Mouse (Mus musculus) liver, postnatal 0 days (tissue): ENCODE measurements around the gene Hmg20b. TPM values are rescaled to one million over a fixed set of nuclear protein-coding genes. Genes with fewer than 3 reads are reported as not detected.

Experiments
- ATAC-seq: fragments of 200-750 bp; cut with Nextera tagmentation; 2 replicates; pipeline ENCODE4 v1.8.0; 2017; ENCODE audit warnings: mild to moderate bottlenecking, moderate library complexity
- DNase-seq: peaks from one replicate; pipeline ENCODE4 v3.0.0-alpha.2; 2016
- H3K27ac ChIP-seq: fragments of 300-500 bp; sonication (generic); 2 replicates; pipeline ENCODE4 v1.5.1; 2014; ENCODE audit warnings: antibody characterized with exemption, moderate library complexity, mild to moderate bottlenecking, low read depth
- H3K27me3 ChIP-seq: fragments of 300-500 bp; sonication (generic); 2 replicates; pipeline ENCODE4 v1.6.1; 2014; ENCODE audit warnings: low read length, control low read depth, mixed read lengths; ENCODE audit not compliant: insufficient read depth
- H3K36me3 ChIP-seq: fragments of 300-500 bp; sonication (generic); replicated peaks from 2 replicates; pipeline ENCODE4 v1.6.1; 2014; ENCODE audit warnings: mild to moderate bottlenecking, control low read depth, low read length, moderate library complexity, mixed read lengths; ENCODE audit not compliant: insufficient read depth
- H3K4me1 ChIP-seq: fragments of 300-500 bp; sonication (generic); 2 replicates; pipeline ENCODE4 v1.6.1; 2014; ENCODE audit warnings: antibody characterized with exemption, mild to moderate bottlenecking, control low read depth; ENCODE audit not compliant: insufficient read depth
- H3K4me2 ChIP-seq: fragments of 300-500 bp; sonication (generic); 2 replicates; pipeline ENCODE4 v1.6.1; 2014; ENCODE audit warnings: low read depth, mild to moderate bottlenecking, low read length, moderate library complexity, mixed read lengths
- H3K4me3 ChIP-seq: fragments of 300-500 bp; sonication (generic); 2 replicates; pipeline ENCODE4 v1.5.1; 2014; ENCODE audit warnings: low read depth, low read length
- H3K9ac ChIP-seq: fragments of 300-500 bp; sonication (generic); replicated peaks from 2 replicates; pipeline ENCODE4 v1.6.1; 2014; ENCODE audit warnings: mild to moderate bottlenecking, moderate library complexity
- H3K9me3 ChIP-seq: fragments of 300-500 bp; sonication (generic); 2 replicates; pipeline ENCODE4 v1.6.1; 2016; ENCODE audit warnings: mild to moderate bottlenecking, control low read depth, low read length, mixed read lengths
- CTCF ChIP-seq: sonication (generic); IDR thresholded peaks from 2 replicates; pipeline ENCODE4 v1.5.1; 2016; ENCODE audit warnings: antibody characterized with exemption, low read depth
- EP300 ChIP-seq: IDR thresholded peaks from 2 replicates; pipeline ENCODE4 v1.6.1; 2016; ENCODE audit warnings: antibody characterized with exemption, low read depth, mild to moderate bottlenecking
- WGBS: fragments of 180-500 bp; shearing (Covaris S2); extraction: QIAGEN DNeasy Blood & Tissue Kit; methylation state at CpG from one replicate; pipeline ENCODE4 v1.1.7; 2014; ENCODE audit not compliant: insufficient replicate concordance; 5-methylcytosine and 5-hydroxymethylcytosine counted together
- polyA plus RNA-seq: library from polyadenylated mRNA; unstranded; fragments of >200 nt; fragmentation: Nextera tagmentation; extraction: Ambion mirVana; gene quantifications from 2 replicates; pipeline ENCODE4 v1.2.1, GENCODE M21; 2015

The Hmg20b gene
- polyA plus RNA-seq, 1 experiment from 2014 or later, result 27.1 TPM

- H3K4me2 ChIP-seq, result peak overlapping the region; percentile 7; the same call in 1 of the 2 replicates
- no peak overlapping the region for H3K4me3 ChIP-seq
Measured at GRCm38 (mm10) chr10:81379809-81380378, 29.6 kb upstream of the Hmg20b start.

DNA sequence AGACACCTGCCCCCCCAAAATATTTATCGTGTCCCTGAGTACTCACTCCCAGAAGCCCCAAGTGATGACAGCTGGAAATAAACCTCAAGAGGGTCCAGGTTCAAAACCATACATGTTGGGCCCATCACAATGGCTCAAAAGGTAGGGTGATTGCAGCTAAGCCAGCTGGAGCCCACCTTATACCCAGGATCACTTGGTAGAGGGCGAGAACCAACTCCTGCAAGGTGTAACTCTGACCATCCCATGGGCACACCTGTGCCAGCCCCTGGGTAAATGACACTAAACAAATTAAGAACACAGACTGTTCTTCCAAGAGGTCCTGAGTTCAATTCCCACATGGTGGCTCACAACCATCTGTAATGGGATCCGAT is 28.9 kb upstream of the Hmg20b start:
- Histone ChIP-seq H3K4me2 (peak overlapping the region; percentile 77), H3K27me3 (no peaks in the 10 kb centered on the region), H3K27ac (peak overlapping the region; percentile 97), H3K36me3 (peaks cover 16% of the 10 kb centered on the region), H3K4me1 (peaks cover 39% of the 10 kb centered on the region), H3K9me3 (no peaks in the 10 kb centered on the region), H3K9ac (peak overlapping the region; percentile 64), H3K4me3 (peak overlapping the region; percentile 57)
- no peak for TF ChIP-seq EP300
- no peak for TF ChIP-seq CTCF
- DNase-seq (no peak), ATAC-seq (no peak)
- WGBS, result 59% methylated on average over 3 of the region's 3 CpGs

More at GRCm38 (mm10) chr10:81379809-81380378, 29.6 kb upstream of the Hmg20b start:
- Histone ChIP-seq H3K27me3 (no peaks in the 10 kb centered on the region), H3K4me1 (peaks cover 40% of the 10 kb centered on the region), H3K9ac (peak overlapping the region; percentile 16; the same call in 1 of the 2 replicates), H3K9me3 (no peaks in the 10 kb centered on the region), H3K36me3 (peaks cover 12% of the 10 kb centered on the region), H3K27ac (peak overlapping the region; percentile 97)
- ATAC-seq (no peak), DNase-seq (no peak)
- TF ChIP-seq EP300 (no peak), CTCF (no peak)
- WGBS, result 69% methylated on average over 6 of the region's 6 CpGs

DNA sequence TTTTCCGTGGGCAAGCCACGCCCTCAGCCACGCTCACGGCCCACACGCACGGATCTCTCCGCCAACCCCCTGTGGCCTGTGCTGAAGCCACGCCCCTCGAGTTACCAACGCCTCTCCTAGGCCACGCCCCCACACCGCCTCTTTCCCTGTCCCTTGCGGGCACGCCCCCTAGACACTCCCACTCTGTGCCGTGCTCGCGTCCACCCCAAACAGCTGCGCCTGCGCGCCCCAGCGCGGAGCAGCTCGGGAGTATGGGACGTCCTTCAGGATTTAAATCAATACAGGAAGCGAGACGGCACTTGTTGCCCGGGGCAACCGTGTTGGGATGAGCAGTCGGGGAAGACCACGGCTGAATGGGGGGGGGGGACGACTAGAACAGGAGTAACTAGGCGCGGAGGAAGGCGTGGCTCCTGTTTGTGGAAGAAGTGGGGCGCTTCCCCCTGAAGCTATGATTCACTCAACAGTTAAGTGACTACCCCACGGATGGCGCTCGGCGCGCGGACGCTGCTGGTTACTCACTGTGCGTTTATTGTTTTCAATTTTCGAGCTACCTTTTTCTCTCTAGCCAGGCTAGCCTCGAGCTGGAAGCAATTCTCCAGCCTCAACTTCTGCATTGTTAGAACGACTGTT is 28.4 kb upstream of the Hmg20b start:
- H3K4me3 ChIP-seq, result peak overlapping the region; percentile 87
- peaks cover 21% of the 10 kb centered on the region for H3K36me3 ChIP-seq
- TF ChIP-seq EP300 (no peak), CTCF (peak; percentile 35)
- peak overlapping the region; percentile 77 for H3K4me2 ChIP-seq
- ATAC-seq (peak; percentile 81), DNase-seq (peak; percentile 100)
- under 1% methylated on average over 43 of the region's 46 CpGs for WGBS
- H3K27ac ChIP-seq, result peak overlapping the region; percentile 97
- H3K9ac ChIP-seq, result peak overlapping the region; percentile 64
- H3K4me1 ChIP-seq, result peaks cover 39% of the 10 kb centered on the region
- H3K27me3 ChIP-seq, result no peaks in the 10 kb centered on the region
- no peaks in the 10 kb centered on the region for H3K9me3 ChIP-seq

DNA sequence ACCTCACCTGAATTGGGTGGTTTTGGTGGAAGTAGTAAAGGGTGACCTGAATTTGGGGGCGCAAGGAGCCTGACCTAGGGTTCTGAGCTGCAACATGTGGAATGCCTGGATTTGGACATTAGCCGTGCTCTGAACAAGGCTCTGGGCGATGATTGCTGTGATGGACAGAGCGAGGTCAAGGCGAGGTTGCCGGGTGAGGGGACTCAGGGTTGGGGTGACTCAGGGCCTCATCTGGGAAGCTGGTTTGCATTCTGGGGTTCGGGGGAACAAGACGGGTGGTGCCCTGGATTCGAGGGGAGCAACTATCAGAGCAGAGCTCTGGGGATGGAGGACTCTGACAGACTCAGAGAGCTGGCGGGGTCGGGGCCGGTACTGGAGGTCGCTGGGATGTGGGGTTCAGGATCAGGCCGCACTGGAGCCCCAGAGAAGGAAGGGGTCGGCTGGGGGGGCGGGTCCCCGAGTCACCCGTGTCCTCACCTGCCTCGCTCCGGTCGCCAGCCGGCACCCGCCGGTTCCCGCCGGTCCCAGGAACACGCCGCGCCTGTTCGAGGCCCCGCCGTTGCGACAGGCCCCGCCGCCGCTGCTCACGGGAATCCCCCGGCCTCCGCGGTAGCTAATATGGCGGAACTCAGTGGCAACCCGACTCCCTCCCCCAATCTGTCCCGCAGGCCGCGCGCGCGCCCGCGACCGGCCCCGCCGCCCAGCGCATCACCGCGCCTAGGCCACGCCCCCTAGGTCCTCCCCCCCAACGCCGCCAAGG is 27.7 kb upstream of the Hmg20b start, which contains the start of gene Fzr1:
Fzr1 (minus strand) TSS at position 724 of the 760 bp plus-strand sequence.
- ATAC-seq (no peak), DNase-seq (no peak)
- no peak for TF ChIP-seq EP300
- TF ChIP-seq CTCF, result no peak
- H3K36me3 ChIP-seq, result peaks cover 28% of the 10 kb centered on the region
- H3K4me2 ChIP-seq, result peak within 1 kb of the TSS; percentile 77
- H3K9ac ChIP-seq, result peak within 1 kb of the TSS; percentile 97
- WGBS, result 1% methylated on average over 50 of the region's 59 CpGs
- H3K9me3 ChIP-seq, result no peaks in the 10 kb centered on the region
- H3K4me3 ChIP-seq, result peak within 1 kb of the TSS; percentile 87
- no peaks in the 10 kb centered on the region for H3K27me3 ChIP-seq
- peaks cover 39% of the 10 kb centered on the region for H3K4me1 ChIP-seq
- peak within 1 kb of the TSS; percentile 97 for H3K27ac ChIP-seq

DNA sequence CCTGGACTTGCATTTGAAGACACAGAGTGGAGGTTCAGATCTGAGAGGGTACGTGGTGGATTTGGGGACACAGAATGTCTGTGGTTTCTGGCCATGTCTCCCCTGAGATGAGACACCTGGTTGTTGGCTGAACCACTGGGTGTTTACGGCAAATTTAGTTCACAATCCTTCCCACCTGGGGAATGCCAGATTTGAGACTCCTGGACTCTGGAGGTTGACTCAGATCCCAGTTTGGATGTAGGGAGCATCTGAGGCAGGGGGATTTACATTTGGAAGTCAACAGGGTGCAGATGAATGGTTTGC is 27.0 kb upstream of the Hmg20b start:
- DNase-seq (no peak), ATAC-seq (no peak)
- peaks cover 33% of the 10 kb centered on the region for H3K36me3 ChIP-seq
- H3K27ac ChIP-seq, result peak overlapping the region; percentile 87
- H3K9me3 ChIP-seq, result no peaks in the 10 kb centered on the region
- WGBS, result 43% methylated on average over 2 of the region's 2 CpGs
- peak overlapping the region; percentile 68 for H3K4me2 ChIP-seq
- peaks cover 39% of the 10 kb centered on the region for H3K4me1 ChIP-seq
- TF ChIP-seq EP300 (no peak), CTCF (no peak)
- peak overlapping the region; percentile 87 for H3K4me3 ChIP-seq
- peak overlapping the region; percentile 97 for H3K9ac ChIP-seq
- H3K27me3 ChIP-seq, result no peaks in the 10 kb centered on the region

DNA sequence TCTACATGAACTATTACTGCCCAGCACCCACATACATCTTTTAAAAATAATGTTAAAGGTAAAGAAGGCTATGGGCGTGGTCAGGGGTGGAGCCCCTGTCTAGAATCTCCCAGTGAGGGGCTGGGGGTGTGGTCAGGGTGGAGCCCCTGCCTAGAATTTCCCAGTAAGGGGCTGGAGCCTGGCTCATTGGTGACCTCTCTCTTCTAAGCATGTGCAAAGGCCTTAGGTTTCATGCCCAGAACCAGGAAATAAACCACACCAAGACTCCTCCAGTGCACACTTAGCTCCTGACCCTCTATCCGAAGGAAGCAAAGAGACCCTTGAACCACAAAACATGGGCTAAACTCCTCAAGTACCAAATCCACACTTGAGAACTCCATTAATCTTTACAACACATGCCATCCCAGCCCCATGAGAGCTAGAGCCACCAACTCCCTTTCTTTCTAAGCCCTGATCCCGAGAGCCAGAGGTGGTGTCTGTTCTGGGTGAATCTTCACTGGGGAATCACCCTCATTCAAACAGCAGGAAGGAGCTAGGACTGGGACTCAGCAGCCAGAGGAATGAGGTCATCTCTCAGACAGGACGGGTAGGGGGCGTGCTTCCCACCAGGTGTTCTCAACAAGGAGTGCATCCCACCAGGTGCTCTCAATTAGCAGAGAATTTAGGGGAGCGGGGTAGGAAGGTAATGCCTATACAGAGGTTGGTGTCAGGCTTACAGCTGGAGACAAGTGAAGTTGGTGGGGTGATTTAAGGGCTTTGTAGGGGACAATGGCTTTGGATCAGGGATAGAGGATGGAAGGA is 26.5 kb upstream of the Hmg20b start:
- WGBS, result 41% methylated on average over 6 of the region's 6 CpGs
- H3K27me3 ChIP-seq, result no peaks in the 10 kb centered on the region
- ATAC-seq (no peak), DNase-seq (peak; percentile 67)
- H3K4me2 ChIP-seq, result peak overlapping the region; percentile 68
- peak overlapping the region; percentile 97 for H3K9ac ChIP-seq
- H3K4me1 ChIP-seq, result peaks cover 39% of the 10 kb centered on the region
- peak overlapping the region; percentile 87 for H3K4me3 ChIP-seq
- peaks cover 39% of the 10 kb centered on the region for H3K36me3 ChIP-seq
- peak overlapping the region; percentile 87 for H3K27ac ChIP-seq
- no peaks in the 10 kb centered on the region for H3K9me3 ChIP-seq
- TF ChIP-seq EP300, result no peak
- TF ChIP-seq CTCF, result peak; percentile 25; the same call in 1 of the 2 replicates
